Mouse (Mus musculus) erythroblast, embryonic 14.5 days (primary cell): Measurements from ENCODE around the gene Trpc4ap. TPM values are rescaled to one million over a fixed set of nuclear protein-coding genes. Genes with fewer than 3 reads are reported as not detected.

Experiments used
- H3K27me3 ChIP-seq: 2 replicates; pipeline ENCODE4 v1.6.1; 2012; ENCODE audit warnings: inconsistent platforms; ENCODE audit not compliant: control insufficient read depth
- H3K36me3 ChIP-seq: 2 replicates; pipeline ENCODE4 v1.6.1; 2012; ENCODE audit warnings: mild to moderate bottlenecking, inconsistent platforms; ENCODE audit not compliant: control insufficient read depth
- H3K4me1 ChIP-seq: 2 replicates; pipeline ENCODE4 v1.6.1; 2012; ENCODE audit warnings: inconsistent platforms; ENCODE audit not compliant: control insufficient read depth
- H3K4me3 ChIP-seq: replicated peaks from 2 replicates; pipeline ENCODE3; 2012; ENCODE audit warnings: moderate library complexity, mild to moderate bottlenecking, inconsistent platforms
- H3K9me3 ChIP-seq: 2 replicates; pipeline ENCODE4 v1.6.1; 2012; ENCODE audit warnings: low read length, inconsistent platforms, mixed read lengths; ENCODE audit not compliant: control insufficient read depth
- GATA1 ChIP-seq: IDR thresholded peaks from 2 replicates; pipeline ENCODE4 v1.6.1; 2012; ENCODE audit warnings: low read length, inconsistent platforms, mixed read lengths
- TAL1 ChIP-seq: IDR thresholded peaks from 3 replicates; pipeline ENCODE4 v1.6.1; 2012; ENCODE audit warnings: low read length, inconsistent platforms, mixed read lengths
- polyA plus RNA-seq: library from polyadenylated mRNA; stranded (reverse); fragments of >175 nt; gene quantifications from 2 replicates; pipeline ENCODE4 v1.2.3, GENCODE M21; 2012

Trpc4ap gene
- polyA plus RNA-seq, 1 experiment: 9.2 TPM

GRCm38 (mm10) chr2:155681874-155682273, 10.3 kb downstream of the Trpc4ap start:
- Histone ChIP-seq H3K9me3 (no peaks in the 10 kb centered on the region), H3K27me3 (no peaks in the 10 kb centered on the region), H3K36me3 (peaks cover 11% of the 10 kb centered on the region), H3K4me1 (peaks cover 2% of the 10 kb centered on the region), H3K4me3 (no peak overlapping the region)
- TF ChIP-seq GATA1 (no peak), TAL1 (no peak)

GRCm38 (mm10) chr2:155681194-155681593, 11.0 kb downstream of the Trpc4ap start:
- Histone ChIP-seq H3K36me3 (peaks cover 9% of the 10 kb centered on the region), H3K9me3 (no peaks in the 10 kb centered on the region), H3K4me3 (no peak overlapping the region), H3K27me3 (no peaks in the 10 kb centered on the region), H3K4me1 (peaks cover 2% of the 10 kb centered on the region)
- TF ChIP-seq TAL1 (no peak), GATA1 (no peak)

GRCm38 (mm10) chr2:155680591-155680990, 11.6 kb downstream of the Trpc4ap start:
- Histone ChIP-seq H3K36me3 (peaks cover 6% of the 10 kb centered on the region), H3K9me3 (no peaks in the 10 kb centered on the region), H3K4me1 (peaks cover 2% of the 10 kb centered on the region), H3K27me3 (no peaks in the 10 kb centered on the region), H3K4me3 (no peak overlapping the region)
- no peak for TF ChIP-seq TAL1
- TF ChIP-seq GATA1: no peak

GRCm38 (mm10) chr2:155679586-155680110, 12.5 kb downstream of the Trpc4ap start:
- Histone ChIP-seq H3K4me1 (peaks cover 2% of the 10 kb centered on the region), H3K36me3 (peaks cover 6% of the 10 kb centered on the region), H3K4me3 (no peak overlapping the region), H3K27me3 (no peaks in the 10 kb centered on the region), H3K9me3 (no peaks in the 10 kb centered on the region)
- no peak for TF ChIP-seq GATA1
- no peak for TF ChIP-seq TAL1

- Histone ChIP-seq H3K27me3 (no peaks in the 10 kb centered on the region), H3K9me3 (no peaks in the 10 kb centered on the region), H3K36me3 (peaks cover 28% of the 10 kb centered on the region), H3K4me1 (no peaks in the 10 kb centered on the region; the same call in 1 of the 2 replicates), H3K4me3 (no peak overlapping the region)
- no peak for TF ChIP-seq GATA1
- TF ChIP-seq TAL1: no peak
These were observed 17.1 kb downstream of the Trpc4ap start for GRCm38 (mm10) chr2:155675118-155675517.

GRCm38 (mm10) chr2:155673546-155673945, 18.6 kb downstream of the Trpc4ap start:
- no peak overlapping the region for H3K4me3 ChIP-seq
- H3K9me3 ChIP-seq: no peaks in the 10 kb centered on the region
- H3K27me3 ChIP-seq: no peaks in the 10 kb centered on the region
- peaks cover 27% of the 10 kb centered on the region for H3K36me3 ChIP-seq
- TF ChIP-seq GATA1 (no peak), TAL1 (no peak)
- H3K4me1 ChIP-seq: no peaks in the 10 kb centered on the region; the same call in 1 of the 2 replicates

- Histone ChIP-seq H3K4me3 (no peak overlapping the region), H3K9me3 (no peaks in the 10 kb centered on the region)
- TF ChIP-seq GATA1 (no peak), TAL1 (no peak)
These were observed 20.9 kb downstream of the Trpc4ap start for GRCm38 (mm10) chr2:155671236-155671635.

GRCm38 (mm10) chr2:155668461-155668860, 23.7 kb downstream of the Trpc4ap start:
- Histone ChIP-seq H3K27me3 (no peaks in the 10 kb centered on the region), H3K4me3 (no peak overlapping the region), H3K9me3 (no peaks in the 10 kb centered on the region), H3K4me1 (no peaks in the 10 kb centered on the region), H3K36me3 (peaks cover 64% of the 10 kb centered on the region)
- TF ChIP-seq GATA1 (no peak), TAL1 (no peak)

More at GRCm38 (mm10) chr2:155671236-155671635, 20.9 kb downstream of the Trpc4ap start:
- Histone ChIP-seq H3K4me1 (no peaks in the 10 kb centered on the region; the same call in 1 of the 2 replicates), H3K36me3 (peaks cover 39% of the 10 kb centered on the region), H3K27me3 (no peaks in the 10 kb centered on the region)

GRCm38 (mm10) chr2:155667881-155668280, 24.3 kb downstream of the Trpc4ap start:
- Histone ChIP-seq H3K36me3 (peaks cover 70% of the 10 kb centered on the region), H3K27me3 (no peaks in the 10 kb centered on the region), H3K9me3 (no peaks in the 10 kb centered on the region), H3K4me1 (no peaks in the 10 kb centered on the region), H3K4me3 (no peak overlapping the region)
- no peak for TF ChIP-seq TAL1
- no peak for TF ChIP-seq GATA1

GRCm38 (mm10) chr2:155663910-155664460, 28.2 kb downstream of the Trpc4ap start:
- Histone ChIP-seq H3K9me3 (no peaks in the 10 kb centered on the region), H3K4me1 (no peaks in the 10 kb centered on the region), H3K36me3 (peaks cover 75% of the 10 kb centered on the region), H3K27me3 (no peaks in the 10 kb centered on the region), H3K4me3 (no peak overlapping the region)
- TF ChIP-seq TAL1 (no peak), GATA1 (no peak)
